Mouse (Mus musculus) kidney, adult 2 months (tissue): ENCODE measurements around the gene Slc39a2.

Experiments used
- CTCF ChIP-seq: fragments of 200-500 bp; conservative IDR thresholded peaks from 2 replicates; pipeline ENCODE4 v1.5.1; 2011; ENCODE audit warnings: low read depth, mild to moderate bottlenecking, control low read depth, low read length, moderate library complexity, mixed read lengths; ENCODE audit not compliant: insufficient read depth, insufficient read length
- POLR2A ChIP-seq: fragments of 200-500 bp; IDR thresholded peaks from one replicate; pipeline ENCODE4 v1.6.1; 2011; ENCODE audit warnings: low read depth, low read length, control low read depth

DNA sequence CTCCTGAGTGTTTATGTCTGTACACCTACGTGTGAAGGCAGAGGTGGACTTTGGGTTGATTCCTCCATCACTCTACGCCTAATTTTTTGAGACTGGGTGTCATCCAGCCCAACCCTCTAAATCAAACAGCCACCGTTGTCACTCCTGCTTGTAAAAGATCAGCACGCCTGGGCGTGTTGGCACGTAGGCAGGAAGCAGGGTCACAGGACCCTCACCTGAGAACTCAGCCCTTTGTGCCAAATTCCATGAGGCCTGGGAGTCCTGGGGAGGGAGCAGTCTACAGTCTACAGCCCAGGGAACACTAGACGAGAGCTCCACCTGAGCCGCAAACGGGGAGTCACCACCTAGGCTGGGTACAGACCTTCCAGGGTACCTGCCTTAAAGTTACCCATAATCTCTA, 11.1 kb downstream of the Slc39a2 start:
- no peak for TF ChIP-seq CTCF
- no peak for TF ChIP-seq POLR2A
